Mouse (Mus musculus): ENCODE results near the gene Sgsm2. TPM values are rescaled to one million over a fixed set of nuclear protein-coding genes. Genes with fewer than 3 reads are reported as not detected.
"Not testable (repeated sequence)": the region's sequence is repeated elsewhere in the genome, so short reads cannot be mapped to it uniquely, and the experiment has no call there.

Sgsm2 gene
- total RNA-seq, 2 experiments from 2014 or later = 8.3 to 10.1 TPM

DNA sequence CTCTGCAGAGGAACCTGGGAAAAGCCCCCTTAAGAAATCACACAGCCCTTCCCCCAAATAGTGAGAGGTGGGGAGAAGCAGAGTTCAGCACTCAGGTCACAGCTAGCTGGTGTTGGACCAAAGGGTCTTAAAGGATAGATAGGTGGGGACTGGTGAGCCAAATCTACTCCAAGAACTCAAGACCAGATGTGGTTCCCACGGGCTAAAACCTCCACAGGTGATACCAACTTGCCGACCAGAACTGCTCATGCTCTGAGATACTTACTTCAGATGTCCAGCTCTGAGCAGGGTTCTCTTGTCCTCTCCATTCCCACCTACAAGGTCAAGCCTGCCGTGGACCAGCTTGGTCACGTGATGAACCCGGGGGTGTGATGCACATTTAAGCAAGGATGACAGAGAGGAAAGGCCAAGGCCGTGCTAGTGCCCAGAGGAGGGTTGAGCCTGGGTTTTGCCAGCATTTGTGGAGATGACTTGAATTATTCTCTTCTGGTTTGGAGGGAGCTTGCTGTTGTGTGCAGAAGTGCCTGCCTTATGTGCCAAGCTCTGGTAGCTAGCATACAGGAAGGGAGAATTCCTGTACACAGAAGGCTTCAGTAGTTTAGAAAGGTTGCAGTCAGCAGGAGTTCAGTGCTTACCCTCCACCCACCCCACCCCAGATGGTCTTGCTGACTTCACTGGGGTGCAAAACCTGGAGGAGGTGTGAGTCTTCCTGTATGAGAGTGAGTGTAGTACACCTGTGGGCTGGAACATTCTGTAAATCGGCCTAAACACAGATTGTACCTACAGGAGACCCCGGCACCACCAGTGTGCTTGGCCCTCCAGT, 63.1 kb downstream of the Sgsm2 start:
- no peak for ATAC-seq (replicated peaks; ENCODE audit: low FRiP score, low TSS enrichment, poor library complexity, severe bottlenecking)

DNA sequence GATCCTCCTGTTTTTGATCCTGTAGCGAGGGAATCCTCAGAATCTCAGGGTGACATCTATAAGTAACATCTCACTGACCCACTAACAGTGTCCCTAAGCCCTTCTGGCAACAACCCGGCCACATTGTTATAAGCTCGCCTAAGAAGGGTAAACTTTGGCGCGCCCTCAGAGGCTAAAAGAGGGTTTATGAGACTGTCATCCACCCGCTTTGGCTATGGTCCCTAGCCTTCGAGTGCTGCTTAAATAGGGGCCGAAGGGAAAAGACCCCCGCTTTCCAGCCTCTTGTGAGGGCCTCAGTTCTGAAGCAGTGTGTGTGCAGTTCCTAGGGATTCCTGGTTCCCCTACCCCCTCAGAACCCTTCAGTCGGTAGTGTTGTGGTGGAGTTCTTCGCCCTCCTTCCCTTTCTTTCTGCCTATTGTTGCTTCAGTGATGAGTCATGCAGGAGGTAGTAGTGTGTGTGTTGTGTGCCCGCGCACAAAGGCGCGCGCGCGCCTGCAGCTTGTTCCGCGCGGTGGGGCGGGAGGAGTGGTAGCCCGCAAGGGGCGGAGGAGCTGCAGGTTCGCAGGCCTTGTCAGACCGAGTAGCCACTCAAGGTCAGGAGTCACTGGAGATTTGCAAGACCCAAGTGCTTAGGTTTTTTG, 64.2 kb downstream of the Sgsm2 start:
- 0 out of 2 replicates have a peak, but pooled peaks have one; percentile 4 for ATAC-seq (replicated peaks; ENCODE audit: low FRiP score, low TSS enrichment, poor library complexity, severe bottlenecking)

DNA sequence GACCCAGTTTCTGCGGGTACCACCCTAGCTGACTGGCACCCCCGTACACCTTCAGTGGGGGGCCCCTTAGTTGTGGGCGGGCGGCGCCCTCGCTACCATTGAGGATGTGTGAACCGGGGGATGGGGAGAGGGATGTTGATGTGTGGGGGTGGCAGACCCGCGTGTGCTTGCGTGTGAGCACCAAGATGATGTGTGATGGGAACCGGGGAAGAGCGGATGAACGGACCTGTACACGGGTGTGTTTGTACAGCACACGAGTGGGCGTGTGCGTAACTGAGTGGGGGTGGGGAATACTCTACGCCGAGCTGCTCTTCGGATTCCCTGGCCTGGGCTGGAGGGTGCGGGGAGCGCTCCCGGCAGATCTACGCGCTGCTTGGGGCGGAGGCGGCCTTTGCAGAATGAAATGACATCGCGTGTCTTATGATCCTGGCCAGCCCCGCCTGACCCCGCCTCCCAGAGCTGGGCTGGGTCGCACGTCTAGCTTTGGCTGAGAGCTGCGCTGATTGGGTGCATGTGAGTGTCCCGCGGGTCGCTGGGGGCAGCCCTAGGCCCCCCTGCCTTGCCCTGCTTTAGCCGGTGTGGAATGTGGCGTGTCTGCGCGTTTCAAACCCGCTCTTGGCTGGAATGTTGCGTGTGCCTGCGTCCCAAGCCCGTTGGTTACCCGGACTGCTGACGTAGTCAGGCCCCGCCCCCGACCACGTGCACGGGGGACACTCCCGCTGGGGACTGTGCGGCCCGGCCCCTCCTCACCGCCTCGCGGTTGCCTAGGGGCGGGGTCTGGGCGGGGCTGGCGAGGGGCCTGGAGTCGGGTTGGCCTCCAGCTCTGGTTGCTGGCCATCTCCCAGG, 65.0 kb downstream of the Sgsm2 start:
- ATAC-seq (replicated peaks; ENCODE audit: low FRiP score, low TSS enrichment, poor library complexity, severe bottlenecking) = peak; percentile 58

DNA sequence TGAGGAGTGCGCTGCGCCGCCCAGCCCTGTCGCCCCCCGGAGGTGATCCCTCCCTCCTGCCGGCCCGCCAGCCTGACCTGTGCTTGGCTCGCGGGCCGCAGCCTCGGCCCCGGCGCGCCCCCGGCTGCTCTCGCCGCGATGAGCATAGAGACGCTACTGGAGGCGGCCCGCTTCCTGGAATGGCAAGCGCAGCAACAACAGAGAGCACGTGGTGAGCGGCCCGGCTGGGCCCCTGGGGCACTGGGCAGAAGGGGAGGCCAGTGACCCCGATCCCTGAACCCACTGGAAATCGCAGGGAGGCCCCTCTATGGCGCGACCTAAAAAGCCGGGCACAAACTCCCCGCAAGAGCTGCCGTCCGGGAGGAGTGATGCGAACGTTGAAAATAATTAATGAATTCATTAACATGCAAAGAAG, 65.7 kb downstream of the Sgsm2 start:
- no peak for ATAC-seq (replicated peaks; ENCODE audit: low FRiP score, low TSS enrichment, poor library complexity, severe bottlenecking)

DNA sequence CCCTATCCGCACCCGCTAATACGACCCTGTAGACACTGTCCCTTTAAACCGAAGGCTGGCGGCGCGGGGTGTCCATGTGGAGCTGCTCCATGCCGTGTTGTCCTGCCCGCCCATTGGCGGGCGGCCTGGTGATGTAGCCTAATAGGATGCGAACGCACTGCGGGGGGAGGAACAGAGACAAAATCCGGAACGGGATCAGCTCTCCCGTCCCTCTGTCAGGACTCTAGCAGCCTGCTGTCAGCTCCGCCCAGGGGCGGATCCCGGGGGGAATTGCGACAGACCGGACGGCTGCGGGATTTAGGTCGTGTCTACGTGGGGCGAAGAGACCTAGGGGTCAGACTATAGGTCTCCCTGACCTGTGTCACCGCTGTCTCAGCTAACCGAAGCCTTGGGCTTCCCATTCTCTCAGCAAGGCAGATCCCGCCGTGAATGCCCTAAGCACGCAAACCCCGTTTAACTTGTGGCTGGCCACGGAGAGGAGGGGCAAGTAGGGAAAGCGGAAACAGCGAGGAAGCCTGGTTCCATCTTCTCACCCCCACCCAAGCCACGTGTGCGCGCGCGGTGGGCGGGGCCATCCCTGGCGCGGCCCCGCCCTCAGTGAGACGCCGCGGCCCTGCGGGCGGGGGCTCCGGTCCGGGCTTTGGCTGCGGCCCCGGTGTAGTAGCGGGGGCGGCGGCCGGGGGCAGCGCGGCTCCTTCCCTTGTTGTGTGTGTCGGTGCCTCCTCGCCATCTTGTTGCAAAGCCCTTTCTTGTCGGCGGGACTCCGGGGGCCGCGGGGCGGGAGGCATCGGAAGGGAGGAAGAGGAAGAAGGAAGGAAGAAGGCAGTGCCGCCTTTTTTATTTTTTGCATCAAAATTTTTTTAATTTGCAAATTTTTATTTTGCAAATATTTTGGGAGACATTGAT, 66.4 kb downstream of the Sgsm2 start, which contains the start of gene Mnt:
Gene Mnt (plus strand): TSS at position 665 of the 906 bp plus-strand sequence.
- ATAC-seq (replicated peaks; ENCODE audit: low FRiP score, low TSS enrichment, poor library complexity, severe bottlenecking) = peak; percentile 64

DNA sequence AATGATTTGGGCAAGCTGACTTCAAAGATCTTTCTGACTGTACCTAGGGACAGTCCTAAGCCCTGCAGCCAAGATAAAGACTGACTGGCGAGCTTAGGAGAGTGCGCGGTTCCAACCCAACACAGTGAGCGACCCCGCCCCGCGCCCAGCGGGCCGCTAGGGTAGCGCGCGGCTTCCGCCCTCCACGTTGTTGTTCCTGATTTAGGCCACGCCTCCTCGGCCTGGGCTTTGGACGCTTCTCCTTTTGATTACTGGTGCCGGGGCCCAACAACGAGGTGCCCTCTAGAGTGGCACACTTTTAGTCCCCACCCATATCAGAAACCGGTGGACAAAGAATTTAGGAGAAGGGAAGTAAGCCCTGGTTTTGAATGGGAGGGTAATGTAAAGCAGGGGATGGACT, 67.0 kb downstream of the Sgsm2 start:
- ATAC-seq (replicated peaks; ENCODE audit: low FRiP score, low TSS enrichment, poor library complexity, severe bottlenecking) = peak; percentile 48

DNA sequence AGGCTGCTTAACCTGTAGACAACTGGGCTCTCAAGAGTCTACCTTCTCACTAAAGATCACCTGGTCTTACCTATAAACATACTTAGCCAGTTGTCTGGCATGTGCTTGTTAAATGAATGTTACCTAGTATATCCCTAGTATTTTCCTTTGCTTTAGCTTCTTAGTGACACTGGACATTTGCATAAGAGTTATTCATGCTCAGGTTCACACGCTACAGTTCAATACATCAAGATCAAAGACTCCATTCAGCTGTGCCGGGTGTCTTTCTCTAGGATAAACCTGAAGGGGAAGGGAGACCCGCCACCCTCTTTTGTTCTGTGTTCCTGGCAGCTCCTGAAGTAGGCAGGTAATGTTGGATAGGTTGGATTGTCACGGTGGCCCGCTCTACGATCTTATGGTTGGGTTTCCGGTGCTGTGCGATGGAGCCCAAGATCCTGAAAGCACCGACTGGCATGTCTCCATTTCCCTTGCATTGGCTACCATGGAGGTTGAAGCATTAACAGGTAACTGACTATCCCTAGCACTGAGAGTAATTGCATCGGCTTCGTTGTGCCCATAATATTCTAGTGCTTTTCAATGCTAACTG, 67.8 kb downstream of the Sgsm2 start:
- no peak for ATAC-seq (replicated peaks; ENCODE audit: low FRiP score, low TSS enrichment, poor library complexity, severe bottlenecking)

DNA sequence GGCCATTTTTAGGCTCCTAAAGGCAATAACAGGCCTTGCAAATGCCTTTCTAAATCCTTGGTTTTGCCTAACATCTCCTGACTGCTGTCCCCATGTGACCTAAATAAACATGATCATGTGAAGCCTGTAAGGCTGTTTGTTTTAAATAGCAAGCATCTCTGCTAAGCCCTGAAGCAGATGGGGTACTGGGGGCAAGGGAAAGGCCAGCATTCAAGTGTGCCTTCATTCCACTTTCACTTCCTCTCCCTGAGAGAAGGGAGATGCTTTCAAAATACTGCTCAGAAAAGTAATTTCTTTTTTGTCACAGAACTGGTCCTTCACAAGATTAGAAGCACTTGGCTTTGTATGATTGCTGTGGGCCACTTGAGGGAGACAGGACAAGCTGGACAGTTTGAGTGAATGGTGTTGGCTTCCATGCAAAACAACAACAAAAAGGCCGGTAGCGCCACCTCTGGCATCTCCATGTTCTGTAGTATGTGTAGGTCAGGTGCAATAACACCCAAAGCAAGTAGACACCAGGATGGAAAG, 68.4 kb downstream of the Sgsm2 start:
- ATAC-seq (replicated peaks; ENCODE audit: low FRiP score, low TSS enrichment, poor library complexity, severe bottlenecking) = no peak

DNA sequence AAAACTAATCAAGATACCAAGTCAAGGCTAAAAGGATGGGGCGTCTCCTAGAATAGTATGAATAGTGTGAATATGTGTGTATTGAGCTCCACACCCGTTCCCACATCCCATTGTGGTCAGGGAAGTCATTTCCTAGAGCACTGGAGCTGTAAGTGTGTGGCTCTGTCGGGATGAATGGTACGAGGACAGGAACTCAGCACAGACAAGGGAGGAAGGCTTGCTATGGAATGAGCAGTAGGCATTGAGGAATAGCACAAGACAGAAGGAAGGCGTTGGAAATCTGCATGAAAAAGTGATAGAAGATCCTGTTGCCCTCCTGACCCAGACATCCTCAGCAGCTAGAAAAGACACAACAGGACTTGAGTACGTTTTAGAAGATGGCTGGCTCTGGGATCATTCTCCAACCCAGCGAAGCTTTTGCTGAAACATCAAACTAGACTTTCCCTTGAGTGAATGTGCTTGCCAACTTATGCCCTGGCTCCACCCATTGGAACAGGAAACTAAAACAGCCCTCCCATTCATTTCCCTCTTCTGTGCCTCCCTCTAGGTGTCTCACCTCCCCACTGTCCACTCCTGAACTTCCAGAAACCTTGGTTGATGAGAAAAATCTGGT, 69.0 kb downstream of the Sgsm2 start:
- ATAC-seq (replicated peaks; ENCODE audit: low FRiP score, low TSS enrichment, poor library complexity, severe bottlenecking) = no peak

DNA sequence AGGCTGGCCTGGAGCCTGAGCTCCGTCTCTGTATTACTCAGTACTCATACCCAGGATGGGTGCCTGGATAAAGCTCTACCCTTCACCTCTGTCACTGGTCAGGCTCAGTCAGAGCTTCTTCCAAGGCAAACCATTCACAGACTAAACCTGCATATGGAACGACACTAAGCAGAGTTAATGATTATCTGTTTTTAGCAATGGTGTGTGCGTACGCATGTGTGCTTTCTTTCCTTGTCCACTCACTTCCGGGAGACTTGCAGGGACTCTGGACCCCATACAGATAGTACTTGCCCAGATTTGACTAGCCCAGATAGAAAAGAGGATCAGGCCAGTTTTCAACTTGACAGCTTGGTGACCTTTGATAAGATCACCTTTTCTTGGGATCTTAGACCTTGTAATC, 70.2 kb downstream of the Sgsm2 start:
- ATAC-seq (replicated peaks; ENCODE audit: low FRiP score, low TSS enrichment, poor library complexity, severe bottlenecking) = no peak

DNA sequence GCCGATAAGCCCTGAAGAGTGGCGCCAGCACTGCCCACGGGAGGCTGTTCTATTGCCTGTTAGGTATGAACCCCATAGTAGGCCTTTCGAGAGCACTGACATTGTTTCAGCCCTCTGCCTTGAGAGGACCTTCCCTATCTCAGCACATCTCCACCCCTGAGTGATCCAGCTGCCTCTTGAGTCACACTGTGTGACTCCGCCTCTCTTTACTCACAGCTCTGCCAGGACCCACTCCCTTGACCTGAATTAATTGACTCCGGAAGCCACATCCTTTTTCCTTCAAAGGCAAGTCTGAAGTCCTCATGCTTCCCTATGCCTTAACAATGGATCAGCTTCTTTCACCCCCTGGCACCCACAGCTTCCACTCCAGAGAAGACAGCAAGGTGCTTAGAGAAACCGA, 70.7 kb downstream of the Sgsm2 start:
- no peak for ATAC-seq (replicated peaks; ENCODE audit: low FRiP score, low TSS enrichment, poor library complexity, severe bottlenecking)

DNA sequence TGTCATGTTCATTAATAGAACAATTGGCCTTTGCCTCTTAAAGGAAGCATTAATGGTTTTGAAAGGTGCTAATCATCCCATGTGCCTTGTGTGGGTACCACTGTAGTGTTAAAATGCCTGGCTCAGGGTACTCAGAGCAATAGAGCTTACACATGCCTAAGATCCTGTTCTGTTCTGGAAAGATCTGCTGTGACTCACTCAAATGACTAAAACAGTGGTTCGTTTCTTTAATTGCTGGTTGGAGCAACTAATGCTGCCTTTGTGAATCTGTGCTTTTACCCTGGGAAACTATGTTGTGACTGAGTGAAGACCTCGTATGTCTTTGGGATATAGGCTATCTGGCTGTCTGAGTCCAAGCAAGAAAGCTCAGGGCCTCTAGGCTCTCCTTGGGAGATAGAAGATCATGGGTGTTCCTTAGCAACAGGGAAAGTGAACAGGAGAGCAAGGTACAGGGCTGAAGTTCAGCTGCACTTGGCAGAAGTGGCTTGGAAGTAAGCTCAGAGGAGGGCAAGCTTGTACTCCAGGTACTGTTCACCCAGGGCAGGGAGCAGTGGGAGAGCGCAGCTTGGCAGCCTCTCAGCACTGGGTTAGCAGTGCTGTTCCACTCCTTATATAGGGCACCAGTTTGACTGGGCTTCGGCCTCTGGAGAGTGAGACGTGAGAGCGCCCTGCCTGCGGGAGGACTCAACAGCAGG, 74.0 kb downstream of the Sgsm2 start:
- no peak for ATAC-seq (replicated peaks; ENCODE audit: low FRiP score, low TSS enrichment, poor library complexity, severe bottlenecking)

DNA sequence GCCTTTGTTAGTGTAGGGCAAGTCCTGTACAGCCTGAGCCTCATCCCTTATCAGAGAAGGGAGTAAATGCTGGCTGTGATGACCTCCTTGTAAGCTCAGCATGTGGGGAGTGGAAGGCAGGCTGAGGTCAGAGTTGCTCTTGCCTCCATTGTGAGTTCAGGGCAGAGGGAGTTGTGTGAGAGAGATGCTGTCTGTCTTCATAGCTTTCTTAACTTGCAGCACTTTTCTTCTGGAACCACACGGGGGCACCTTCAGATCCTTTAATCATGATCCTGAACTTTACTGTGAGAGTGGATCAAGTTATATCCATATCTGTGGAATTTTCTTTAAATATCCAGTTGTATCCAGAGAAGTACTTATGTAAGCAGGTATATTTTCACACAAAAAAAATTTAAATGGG, 75.4 kb downstream of the Sgsm2 start:
- ATAC-seq (replicated peaks; ENCODE audit: low FRiP score, low TSS enrichment, poor library complexity, severe bottlenecking) = no peak

DNA sequence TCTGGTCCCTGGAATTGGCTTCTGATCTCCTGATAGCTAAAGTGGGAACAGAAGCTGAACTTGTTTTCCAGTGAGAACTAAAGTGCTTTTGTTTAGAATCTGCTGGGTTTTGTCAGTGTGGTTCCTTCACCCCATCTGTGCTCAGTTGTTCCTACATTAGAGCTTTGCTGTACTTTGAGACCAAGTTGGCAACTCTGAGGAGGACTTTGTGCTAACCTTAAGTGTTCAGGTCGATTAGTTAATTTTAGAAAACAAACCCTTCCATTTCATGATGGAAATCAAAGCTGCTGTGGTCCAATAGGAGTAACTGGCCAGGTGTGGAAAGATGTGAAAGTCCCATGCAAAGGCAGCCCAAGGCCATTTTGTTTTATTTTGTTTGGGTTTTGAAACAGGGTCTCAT, 75.9 kb downstream of the Sgsm2 start:
- no peak for ATAC-seq (replicated peaks; ENCODE audit: low FRiP score, low TSS enrichment, poor library complexity, severe bottlenecking)

DNA sequence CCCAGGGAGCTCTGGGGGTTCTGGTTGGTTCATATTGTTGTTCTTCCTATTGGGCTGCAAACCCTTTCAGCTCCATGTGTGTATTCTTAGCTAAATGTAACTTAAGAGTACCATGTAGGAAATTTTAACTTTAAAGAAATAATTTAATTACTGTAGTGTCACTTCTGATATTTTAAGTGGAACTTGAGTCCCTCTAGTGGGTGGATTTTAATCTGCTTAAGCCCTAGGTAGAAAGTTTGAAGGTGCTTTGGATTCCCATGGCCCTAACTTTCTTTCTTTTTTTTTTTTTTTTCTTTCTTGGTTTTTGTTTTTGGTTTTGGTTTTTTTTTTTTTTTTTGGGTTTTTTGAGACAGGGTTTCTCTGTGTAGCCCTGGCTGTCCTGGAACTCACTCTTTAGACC, 81.1 kb downstream of the Sgsm2 start:
- no peak for ATAC-seq (replicated peaks; ENCODE audit: low FRiP score, low TSS enrichment, poor library complexity, severe bottlenecking)

DNA sequence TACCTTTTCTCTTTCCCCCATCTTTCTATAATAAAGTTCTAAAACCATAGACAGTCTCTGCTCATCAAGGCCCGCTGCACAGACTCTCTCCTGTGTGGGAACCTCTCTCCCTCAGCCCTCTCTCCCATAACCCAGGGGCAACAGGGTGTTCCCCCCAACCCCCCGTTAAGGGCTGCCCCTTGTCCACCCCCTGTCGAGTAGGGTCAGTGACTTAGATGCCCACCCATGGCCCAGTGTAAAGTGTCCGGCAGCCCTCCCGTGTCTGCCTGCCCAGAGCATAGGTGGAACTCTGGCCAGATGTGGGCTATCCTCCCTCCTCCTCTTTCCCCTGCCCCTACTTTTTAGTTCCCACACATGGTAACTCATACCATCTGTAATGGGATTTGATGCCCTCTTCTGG, 85.3 kb downstream of the Sgsm2 start:
- ATAC-seq (replicated peaks; ENCODE audit: low FRiP score, low TSS enrichment, poor library complexity, severe bottlenecking) = no peak

DNA sequence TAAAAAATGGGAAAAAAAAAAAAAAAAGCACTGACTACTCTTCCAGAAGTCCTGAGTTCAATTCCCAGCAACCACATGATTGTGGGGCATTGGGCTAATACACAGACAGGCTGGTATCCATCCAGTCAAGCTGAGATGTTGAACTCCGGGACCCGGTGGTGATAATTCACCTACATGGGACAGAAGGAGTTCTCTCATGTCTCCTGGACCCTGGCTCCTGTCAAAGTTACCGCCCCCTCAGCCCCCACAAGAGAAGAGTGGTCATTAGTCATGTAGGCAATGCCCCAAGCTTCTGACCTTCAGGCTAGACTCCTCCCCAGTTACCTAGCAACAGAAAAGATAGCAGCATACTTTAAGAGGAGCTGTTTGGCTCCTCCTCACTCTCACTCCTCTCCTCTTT, 85.8 kb downstream of the Sgsm2 start:
- ATAC-seq (replicated peaks; ENCODE audit: low FRiP score, low TSS enrichment, poor library complexity, severe bottlenecking) = not testable (repeated sequence)

DNA sequence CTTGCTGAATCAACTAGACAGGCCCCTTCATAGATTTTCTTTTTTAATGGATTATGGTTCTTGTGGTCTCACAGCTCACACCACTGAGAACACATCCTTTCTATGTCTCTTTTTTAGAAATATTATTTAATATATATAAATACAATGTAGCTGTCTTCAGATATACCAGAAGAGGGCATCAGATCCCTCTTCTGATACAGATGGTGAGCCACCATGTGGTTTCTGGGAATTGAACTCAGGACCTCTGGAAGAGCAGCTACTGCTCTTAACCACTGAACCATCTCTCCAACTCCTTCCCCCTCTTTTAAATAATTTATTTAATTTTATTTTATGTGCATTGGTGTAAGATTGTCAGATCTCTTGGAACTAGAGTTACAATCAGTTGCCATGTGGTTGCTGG, 86.7 kb downstream of the Sgsm2 start:
- ATAC-seq (replicated peaks; ENCODE audit: low FRiP score, low TSS enrichment, poor library complexity, severe bottlenecking) = no peak

Measured in megakaryocyte-erythroid progenitor cell, adult 5-6 weeks (primary cell).